Mouse (Mus musculus) heart, adult 2 months (tissue): ENCODE data around the gene Gm20388. TPM values are rescaled to one million over a fixed set of nuclear protein-coding genes. Genes with fewer than 3 reads are reported as not detected.

Experiments used
- DNase-seq, 2 experiments: peaks; one replicate each; pipeline ENCODE4 v3.0.0; 2021
- H3K27ac ChIP-seq: fragments of 200-600 bp; 2 replicates; pipeline ENCODE4 v1.8.1; 2022
- H3K27me3 ChIP-seq: fragments of 200-500 bp; 2 replicates; pipeline ENCODE4 v1.6.1; 2012; ENCODE audit warnings: mild to moderate bottlenecking, low read length, inconsistent platforms, mixed read lengths; ENCODE audit not compliant: control insufficient read depth, insufficient read depth
- H3K36me3 ChIP-seq: fragments of 200-500 bp; 2 replicates; pipeline ENCODE4 v1.6.1; 2012; ENCODE audit warnings: low read length, inconsistent platforms; ENCODE audit not compliant: control insufficient read depth, insufficient read depth
- H3K4me1 ChIP-seq: fragments of 200-500 bp; 2 replicates; pipeline ENCODE4 v1.6.1; 2011; ENCODE audit warnings: low read length; ENCODE audit not compliant: control insufficient read depth, insufficient read depth
- H3K4me3 ChIP-seq: fragments of 200-600 bp; 2 replicates; pipeline ENCODE4 v1.8.1; 2022
- H3K79me2 ChIP-seq: fragments of 200-500 bp; replicated peaks from 2 replicates; pipeline ENCODE4 v1.6.1; 2012; ENCODE audit warnings: mild to moderate bottlenecking, inconsistent platforms, low read length, moderate library complexity, mixed read lengths; ENCODE audit not compliant: control insufficient read depth, insufficient read depth
- H3K9ac ChIP-seq: fragments of 200-500 bp; 2 replicates; pipeline ENCODE4 v1.6.1; 2012; ENCODE audit warnings: low read depth, mild to moderate bottlenecking, control low read depth, inconsistent platforms, low read length, mixed read lengths
- CTCF ChIP-seq: fragments of 200-600 bp; IDR thresholded peaks from 2 replicates; pipeline ENCODE4 v1.8.1; 2022; ENCODE audit warnings: antibody characterized with exemption, mild to moderate bottlenecking, moderate library complexity
- EP300 ChIP-seq: fragments of 200-500 bp; IDR thresholded peaks from 2 replicates; pipeline ENCODE4 v1.6.1; 2011; ENCODE audit warnings: low read depth, low read length, control low read depth; ENCODE audit not compliant: insufficient read depth
- POLR2A ChIP-seq: fragments of 200-500 bp; IDR thresholded peaks from 2 replicates; pipeline ENCODE4 v1.6.1; 2011; ENCODE audit warnings: mild to moderate bottlenecking, low read depth, low read length, control low read depth; ENCODE audit not compliant: insufficient read depth
- WGBS: fragments of 180-500 bp; shearing (Covaris S2); methylation state at CpG from one replicate; pipeline ENCODE4 v1.1.7; 2018; 5-methylcytosine and 5-hydroxymethylcytosine counted together
- intact Hi-C: fragments of 180-260 bp; cut with DNase I; formaldehyde crosslinking; loops from one replicate; pipeline ENCODE4 v1.15.1; 2025
- polyA plus RNA-seq: library from polyadenylated mRNA; depleted of rRNA; stranded (reverse); fragments of >200 nt; gene quantifications from 2 replicates; pipeline ENCODE4 v1.2.3, GENCODE M21; 2012
- total RNA-seq, 2 experiments: library from RNA; stranded (reverse); gene quantifications; 2 replicates each; pipeline ENCODE4 v1.2.3; 2021

The Gm20388 gene
- total and polyA plus RNA-seq, 3 experiments: 1.8 to 32.3 TPM; not detected in 1

DNA sequence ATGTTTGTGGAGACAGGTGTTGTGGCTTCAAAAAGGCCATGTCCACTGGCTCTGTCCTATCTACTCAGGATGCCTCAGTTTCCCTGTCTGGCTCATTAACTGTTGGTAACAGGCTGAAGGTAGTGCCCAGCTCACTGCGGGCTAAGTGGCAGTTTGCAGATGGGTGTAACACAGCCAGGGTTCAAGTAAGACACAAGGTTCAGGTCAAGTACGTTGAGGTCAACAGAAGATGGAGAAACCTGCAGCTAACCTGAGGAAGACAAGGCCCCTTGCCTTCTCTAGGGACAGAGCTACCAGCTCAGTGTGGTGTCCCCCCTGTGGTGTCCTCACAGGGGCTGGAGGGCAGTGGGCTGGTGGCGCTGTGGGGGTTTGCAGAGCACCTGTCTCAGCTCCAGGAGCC, 1969.1 kb downstream of the Gm20388 start:
- Histone ChIP-seq H3K27me3 (no peaks in the 10 kb centered on the region), H3K79me2 (no peaks in the 10 kb centered on the region), H3K36me3 (no peaks in the 10 kb centered on the region), H3K4me3 (no peak overlapping the region), H3K4me1 (peaks cover 6% of the 10 kb centered on the region), H3K9ac (no peak overlapping the region), H3K27ac (no peak overlapping the region)
- intact Hi-C loops: no loop called here
- TF ChIP-seq CTCF (no peak), POLR2A (no peak), EP300 (no peak)
- WGBS: 92% methylated on average over 3 of the region's 3 CpGs
- DNase-seq: no peak

DNA sequence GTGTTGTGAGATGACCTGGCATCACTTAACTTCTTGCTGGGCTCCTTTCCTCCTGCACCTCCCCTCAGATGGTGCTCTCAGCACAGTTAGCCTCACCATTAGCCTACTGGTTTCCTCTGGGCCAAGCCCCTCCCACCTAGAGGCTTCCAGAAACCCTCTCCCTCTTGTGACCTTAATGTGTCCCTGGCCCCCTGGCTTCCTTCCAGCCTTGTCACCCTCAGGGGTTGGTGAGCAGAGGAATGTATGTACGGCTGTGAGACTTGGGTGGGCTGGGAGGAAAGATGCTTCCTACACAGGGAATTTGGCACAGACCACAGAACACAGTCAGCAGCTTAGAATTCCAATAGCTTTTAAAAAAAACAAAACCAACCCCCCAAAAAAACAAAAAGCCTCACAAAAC, 1970.2 kb downstream of the Gm20388 start:
- Histone ChIP-seq H3K4me3 (no peak overlapping the region), H3K4me1 (no peaks in the 10 kb centered on the region), H3K36me3 (no peaks in the 10 kb centered on the region), H3K9ac (no peak overlapping the region), H3K27ac (no peak overlapping the region), H3K27me3 (no peaks in the 10 kb centered on the region), H3K79me2 (no peaks in the 10 kb centered on the region)
- TF ChIP-seq POLR2A (no peak), EP300 (no peak), CTCF (no peak)
- WGBS: 73% methylated on average over 1 of the region's 1 CpGs
- DNase-seq: no peak
- intact Hi-C loops: no loop called here

DNA sequence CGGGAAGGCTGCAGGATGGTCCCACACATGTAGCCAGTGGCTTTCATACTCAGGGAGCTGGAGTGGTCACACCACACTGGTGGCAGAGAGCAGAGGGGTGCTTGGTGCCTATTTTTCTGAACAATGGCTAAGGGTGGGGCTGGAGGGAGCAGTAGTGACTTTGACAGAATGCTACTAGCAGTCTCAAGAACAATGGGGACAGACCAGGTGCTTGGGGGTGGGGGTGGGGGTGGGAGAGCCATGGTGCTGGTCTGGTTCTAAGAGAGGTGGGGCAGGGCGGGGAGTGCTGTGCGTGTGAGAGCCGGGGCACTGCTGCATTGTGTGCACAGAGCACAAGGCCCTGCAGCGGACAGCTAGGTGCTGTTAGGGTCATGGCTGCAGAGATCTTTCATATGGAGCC, 1971.3 kb downstream of the Gm20388 start:
- intact Hi-C loops: no loop called here
- no peaks in the 10 kb centered on the region for H3K4me1 ChIP-seq
- no peak overlapping the region for H3K9ac ChIP-seq
- no peak overlapping the region for H3K27ac ChIP-seq
- TF ChIP-seq EP300 (no peak), CTCF (no peak), POLR2A (no peak)
- H3K27me3 ChIP-seq: no peaks in the 10 kb centered on the region
- no peak overlapping the region for H3K4me3 ChIP-seq
- DNase-seq: no peak
- 74% methylated on average over 5 of the region's 5 CpGs for WGBS
- no peaks in the 10 kb centered on the region for H3K79me2 ChIP-seq
- no peaks in the 10 kb centered on the region for H3K36me3 ChIP-seq

DNA sequence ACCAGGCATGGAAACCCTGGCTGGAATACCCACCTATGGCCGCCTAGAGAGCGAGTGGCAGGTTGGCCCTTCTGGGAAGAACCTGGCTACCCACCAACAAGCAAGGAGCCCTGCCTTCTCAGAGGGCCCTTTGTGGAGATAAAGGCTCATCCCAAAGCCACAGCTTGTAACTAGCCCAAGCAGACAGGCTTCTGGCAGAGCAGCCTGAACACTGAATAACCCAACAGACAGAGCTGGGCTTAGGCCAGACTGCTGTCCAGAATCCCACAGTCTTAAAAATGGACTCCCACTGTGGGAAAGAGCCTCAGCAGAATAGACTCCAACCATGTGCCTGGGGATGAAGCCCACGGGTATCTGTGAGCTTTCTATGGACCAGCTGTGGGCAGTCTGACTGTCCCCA, 1973.5 kb downstream of the Gm20388 start:
- 88% methylated on average over 3 of the region's 3 CpGs for WGBS
- H3K4me3 ChIP-seq: no peak overlapping the region
- H3K79me2 ChIP-seq: no peaks in the 10 kb centered on the region
- intact Hi-C loops: no loop called here
- H3K9ac ChIP-seq: no peak overlapping the region
- DNase-seq: no peak
- no peaks in the 10 kb centered on the region for H3K27me3 ChIP-seq
- H3K27ac ChIP-seq: no peak overlapping the region
- TF ChIP-seq POLR2A: no peak
- H3K36me3 ChIP-seq: no peaks in the 10 kb centered on the region
- H3K4me1 ChIP-seq: no peaks in the 10 kb centered on the region

DNA sequence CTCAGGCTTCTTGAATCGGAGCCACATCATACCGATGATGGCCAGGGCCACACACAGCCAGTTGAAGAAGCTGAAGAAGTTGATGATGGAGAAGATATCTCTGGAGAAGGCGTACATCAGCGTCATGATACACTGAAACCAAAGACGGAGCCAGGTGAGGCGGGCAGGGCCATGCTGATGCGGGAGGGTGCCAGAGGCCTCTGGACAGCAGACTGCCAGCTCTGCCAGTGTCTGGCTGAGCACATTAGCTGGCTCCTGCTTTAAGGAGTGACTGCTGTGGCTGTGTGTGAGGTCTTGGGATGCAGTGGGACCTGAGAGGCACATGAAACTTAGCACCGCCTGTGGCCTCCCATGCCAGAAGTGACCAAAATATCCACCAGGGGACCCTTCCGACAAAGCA, 1974.4 kb downstream of the Gm20388 start:
- Histone ChIP-seq H3K36me3 (no peaks in the 10 kb centered on the region), H3K27me3 (no peaks in the 10 kb centered on the region), H3K79me2 (no peaks in the 10 kb centered on the region), H3K4me3 (no peak overlapping the region), H3K4me1 (no peaks in the 10 kb centered on the region), H3K9ac (no peak overlapping the region), H3K27ac (no peak overlapping the region)
- DNase-seq: no peak
- intact Hi-C loops: no loop called here
- no peak for TF ChIP-seq CTCF
- TF ChIP-seq EP300: no peak
- TF ChIP-seq POLR2A: no peak
- 94% methylated on average over 9 of the region's 9 CpGs for WGBS

DNA sequence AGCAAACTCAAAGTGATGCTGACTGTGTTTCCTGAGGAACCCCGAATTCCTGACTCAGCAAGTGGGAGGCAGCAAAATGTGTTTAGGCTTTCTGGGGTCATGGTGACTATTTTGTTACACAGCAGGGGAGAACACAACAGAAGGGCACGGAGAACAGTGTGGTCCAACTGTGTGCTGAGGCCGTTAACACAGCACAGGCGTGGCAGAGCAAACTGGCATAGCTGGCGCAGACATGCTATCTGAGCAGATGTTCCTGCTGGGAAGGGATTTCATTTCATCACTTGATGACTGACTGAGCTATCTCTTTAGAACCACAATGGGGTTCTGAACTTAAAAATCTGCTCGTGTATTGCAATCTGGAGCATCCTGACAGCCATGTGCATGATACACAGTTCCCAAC, 1974.8 kb downstream of the Gm20388 start:
- Histone ChIP-seq H3K9ac (no peak overlapping the region), H3K36me3 (no peaks in the 10 kb centered on the region), H3K79me2 (no peaks in the 10 kb centered on the region), H3K4me1 (no peaks in the 10 kb centered on the region), H3K4me3 (no peak overlapping the region), H3K27ac (no peak overlapping the region), H3K27me3 (no peaks in the 10 kb centered on the region)
- DNase-seq: no peak
- intact Hi-C loops: no loop called here
- 85% methylated on average over 6 of the region's 6 CpGs for WGBS
- no peak for TF ChIP-seq POLR2A
- TF ChIP-seq CTCF: no peak
- TF ChIP-seq EP300: no peak

DNA sequence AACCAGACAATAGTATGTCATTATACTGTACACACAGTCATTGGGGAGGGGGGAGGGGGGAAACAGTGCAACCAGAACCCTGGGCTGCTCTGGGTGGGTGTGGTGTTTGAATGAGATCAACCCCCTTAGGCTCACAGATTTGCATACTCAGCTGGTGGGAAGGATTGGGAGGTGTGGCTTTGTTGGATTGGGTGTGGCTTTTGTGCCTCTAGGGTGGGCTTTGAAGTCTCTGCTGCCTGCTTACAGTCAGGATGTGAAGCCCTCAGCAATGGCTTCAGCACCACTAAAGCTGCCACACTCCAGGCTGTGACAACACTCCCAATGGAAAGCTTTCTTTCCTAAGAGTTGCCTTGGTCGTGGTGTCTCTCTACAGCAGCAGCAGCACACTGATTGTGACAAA, 1976.9 kb downstream of the Gm20388 start:
- no peak for TF ChIP-seq POLR2A
- TF ChIP-seq EP300: no peak
- TF ChIP-seq CTCF: no peak
- intact Hi-C loops: no loop called here
- Histone ChIP-seq H3K4me3 (no peak overlapping the region), H3K4me1 (no peaks in the 10 kb centered on the region), H3K27me3 (no peaks in the 10 kb centered on the region), H3K9ac (no peak overlapping the region), H3K79me2 (no peaks in the 10 kb centered on the region), H3K27ac (no peak overlapping the region), H3K36me3 (no peaks in the 10 kb centered on the region)
- WGBS: 83% methylated on average over 1 of the region's 1 CpGs
- DNase-seq: no peak
